Mouse (Mus musculus): ENCODE results near the gene Dusp16. TPM values are rescaled to one million over a fixed set of nuclear protein-coding genes. Genes with fewer than 3 reads are reported as not detected.
A peak's percentile ranks its signal among the peaks of the same experiment; 100 is the strongest.

Gene Dusp16
- polyA plus RNA-seq, 1 experiment from 2014 or later: 5.3 TPM

- Histone ChIP-seq H3K36me3 (replicated peaks; ENCODE audit: insufficient read depth, low read length) (peaks cover 16% of the 10 kb centered on the region; the same call in 1 of the 2 replicates), H3K4me2 (ENCODE audit: low read depth, low read length) (no peak overlapping the region), H3K9me3 (ENCODE audit: low read length) (no peaks in the 10 kb centered on the region), H3K4me1 (ENCODE audit: insufficient read depth) (peaks cover 3% of the 10 kb centered on the region), H3K27ac (ENCODE audit: low read depth) (no peak overlapping the region), H3K4me3 (ENCODE audit: low read depth, low read length) (no peak overlapping the region), H3K9ac (replicated peaks) (no peak overlapping the region), H3K27me3 (ENCODE audit: insufficient read depth, low read length) (no peaks in the 10 kb centered on the region)
- TF ChIP-seq CTCF (IDR thresholded peaks at IDR 0.05; ENCODE audit: low read depth): no peak
- TF ChIP-seq EP300 (IDR thresholded peaks at IDR 0.05; ENCODE audit: low read depth): no peak
- DNase-seq (no peak), ATAC-seq (peak; percentile 50; the same call in 1 of the 2 replicates)
- 83% methylated on average over 4 of the region's 4 CpGs for WGBS (ENCODE audit: insufficient replicate concordance)
These were observed 39.0 kb downstream of the Dusp16 start for GRCm38 (mm10) chr6:134753412-134753811.

DNA sequence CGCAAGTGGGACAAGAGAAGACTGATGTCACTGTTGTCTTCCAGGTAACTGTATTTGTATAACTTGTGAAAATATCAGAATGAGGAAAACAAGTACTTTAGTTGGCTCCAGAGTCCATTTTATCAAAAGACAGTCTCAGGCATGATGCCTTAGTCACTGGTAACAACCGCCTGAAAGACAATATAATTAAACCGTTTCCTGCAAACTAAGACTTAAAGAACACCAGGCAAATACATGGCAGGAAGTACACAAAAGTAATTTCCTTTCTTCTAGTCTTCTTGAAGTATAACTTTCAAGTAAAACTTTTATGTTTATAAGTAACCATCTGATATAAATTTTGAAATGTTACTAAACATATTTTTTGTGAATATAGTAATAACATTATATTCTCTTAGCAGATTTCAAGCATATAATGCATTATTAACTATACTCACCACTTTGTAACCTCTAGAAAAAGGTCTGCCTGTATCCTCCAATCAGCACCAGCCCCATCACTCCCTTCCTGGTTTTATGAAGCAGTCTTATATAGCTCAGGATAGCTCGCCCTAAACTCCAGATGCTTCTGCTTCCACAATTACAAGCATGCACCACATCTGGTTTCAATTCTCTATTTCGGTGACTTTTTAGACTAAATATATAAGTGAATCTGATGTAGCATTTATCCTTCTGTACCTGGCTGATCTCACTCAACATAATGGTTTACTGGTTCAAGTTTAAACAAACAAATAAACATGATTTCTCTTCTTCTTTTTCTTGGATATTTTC, 40.4 kb downstream of the Dusp16 start:
- H3K27ac ChIP-seq (ENCODE audit: low read depth): no peak overlapping the region
- no peak for DNase-seq

DNA sequence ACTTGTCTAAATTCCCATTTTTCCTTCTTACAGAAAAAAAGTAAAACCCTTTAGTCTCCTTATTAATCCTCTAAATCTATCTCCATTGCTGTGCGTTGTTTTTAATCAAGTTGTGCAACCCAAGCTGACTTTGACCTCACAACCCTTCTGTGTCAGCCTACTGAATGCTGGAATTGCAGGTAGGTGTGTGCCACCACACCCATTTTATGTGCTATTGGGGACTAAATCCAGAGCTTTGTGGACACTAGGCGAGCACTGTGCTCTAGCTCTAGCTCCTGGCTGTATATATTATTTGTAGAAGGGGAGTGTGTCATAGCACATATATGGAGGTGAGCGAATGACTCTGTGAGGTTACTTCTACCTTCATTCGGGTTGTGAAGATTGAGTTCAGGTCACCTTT, 41.3 kb downstream of the Dusp16 start:
- Histone ChIP-seq H3K9ac (replicated peaks) (no peak overlapping the region), H3K4me1 (ENCODE audit: insufficient read depth) (peaks cover 3% of the 10 kb centered on the region), H3K4me2 (ENCODE audit: low read depth, low read length) (no peak overlapping the region), H3K27me3 (ENCODE audit: insufficient read depth, low read length) (no peaks in the 10 kb centered on the region), H3K27ac (ENCODE audit: low read depth) (no peak overlapping the region), H3K36me3 (replicated peaks; ENCODE audit: insufficient read depth, low read length) (peaks cover 11% of the 10 kb centered on the region; the same call in 1 of the 2 replicates), H3K4me3 (ENCODE audit: low read depth, low read length) (no peak overlapping the region), H3K9me3 (ENCODE audit: low read length) (no peaks in the 10 kb centered on the region)
- no peak for TF ChIP-seq EP300 (IDR thresholded peaks at IDR 0.05; ENCODE audit: low read depth)
- TF ChIP-seq CTCF (IDR thresholded peaks at IDR 0.05; ENCODE audit: low read depth): no peak
- WGBS (ENCODE audit: insufficient replicate concordance): 78% methylated on average over 4 of the region's 4 CpGs
- ATAC-seq: no peak
- DNase-seq: no peak

More for the DNA sequence above, 40.4 kb downstream of the Dusp16 start:
- H3K4me3 ChIP-seq (ENCODE audit: low read depth, low read length): no peak overlapping the region
- H3K27me3 ChIP-seq (ENCODE audit: insufficient read depth, low read length): no peaks in the 10 kb centered on the region
- H3K36me3 ChIP-seq (replicated peaks; ENCODE audit: insufficient read depth, low read length): peaks cover 13% of the 10 kb centered on the region; the same call in 1 of the 2 replicates
- H3K9ac ChIP-seq (replicated peaks): no peak overlapping the region
- WGBS (ENCODE audit: insufficient replicate concordance): 71% methylated on average over 5 of the region's 5 CpGs
- H3K9me3 ChIP-seq (ENCODE audit: low read length): no peaks in the 10 kb centered on the region
- no peak for TF ChIP-seq CTCF (IDR thresholded peaks at IDR 0.05; ENCODE audit: low read depth)
- TF ChIP-seq EP300 (IDR thresholded peaks at IDR 0.05; ENCODE audit: low read depth): no peak
- ATAC-seq: no peak
- H3K4me2 ChIP-seq (ENCODE audit: low read depth, low read length): no peak overlapping the region
- peaks cover 3% of the 10 kb centered on the region for H3K4me1 ChIP-seq (ENCODE audit: insufficient read depth)

GRCm38 (mm10) chr6:134748126-134748525, 44.3 kb downstream of the Dusp16 start:
- 86% methylated on average over 3 of the region's 3 CpGs for WGBS (ENCODE audit: insufficient replicate concordance)
- Histone ChIP-seq H3K9ac (replicated peaks) (no peak overlapping the region), H3K4me2 (ENCODE audit: low read depth, low read length) (no peak overlapping the region), H3K27ac (ENCODE audit: low read depth) (no peak overlapping the region), H3K9me3 (ENCODE audit: low read length) (no peaks in the 10 kb centered on the region), H3K36me3 (replicated peaks; ENCODE audit: insufficient read depth, low read length) (peaks cover 2% of the 10 kb centered on the region; the same call in 1 of the 2 replicates), H3K4me3 (ENCODE audit: low read depth, low read length) (no peak overlapping the region), H3K27me3 (ENCODE audit: insufficient read depth, low read length) (no peaks in the 10 kb centered on the region), H3K4me1 (ENCODE audit: insufficient read depth) (no peaks in the 10 kb centered on the region)
- DNase-seq: no peak
- ATAC-seq: no peak
- TF ChIP-seq CTCF (IDR thresholded peaks at IDR 0.05; ENCODE audit: low read depth) (no peak), EP300 (IDR thresholded peaks at IDR 0.05; ENCODE audit: low read depth) (no peak)

- ATAC-seq (no peak), DNase-seq (no peak)
- 0 out of 2 replicates have a peak, but pooled peaks cover 2% of the 10 kb centered on the region for H3K36me3 ChIP-seq (replicated peaks; ENCODE audit: insufficient read depth, low read length)
- no peak overlapping the region for H3K9ac ChIP-seq (replicated peaks)
- no peak for TF ChIP-seq CTCF (IDR thresholded peaks at IDR 0.05; ENCODE audit: low read depth)
- no peak for TF ChIP-seq EP300 (IDR thresholded peaks at IDR 0.05; ENCODE audit: low read depth)
- H3K4me1 ChIP-seq (ENCODE audit: insufficient read depth): no peaks in the 10 kb centered on the region
- 88% methylated on average over 7 of the region's 7 CpGs for WGBS (ENCODE audit: insufficient replicate concordance)
- no peak overlapping the region for H3K27ac ChIP-seq (ENCODE audit: low read depth)
- no peak overlapping the region for H3K4me3 ChIP-seq (ENCODE audit: low read depth, low read length)
- no peak overlapping the region for H3K4me2 ChIP-seq (ENCODE audit: low read depth, low read length)
- no peaks in the 10 kb centered on the region for H3K27me3 ChIP-seq (ENCODE audit: insufficient read depth, low read length)
- H3K9me3 ChIP-seq (ENCODE audit: low read length): no peaks in the 10 kb centered on the region
These were observed 46.5 kb downstream of the Dusp16 start for GRCm38 (mm10) chr6:134745876-134746275.

DNA sequence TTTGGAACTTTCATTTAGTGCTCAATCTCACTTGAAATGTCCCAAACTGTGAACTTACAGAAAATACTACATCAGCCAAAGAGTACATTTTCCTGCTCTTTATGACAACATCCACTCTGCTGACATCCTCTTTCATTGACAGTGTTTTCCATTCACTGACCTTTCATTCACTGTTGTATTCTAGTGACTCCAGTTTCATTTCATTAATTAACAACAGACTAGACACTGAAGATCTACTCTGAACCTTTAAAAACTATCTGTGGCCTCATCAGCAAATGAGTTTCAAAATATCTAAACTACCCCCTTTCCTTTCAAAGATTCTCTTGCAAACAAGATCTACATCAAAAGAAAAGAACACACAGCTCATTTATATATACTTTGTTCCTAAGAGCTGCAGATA, 48.9 kb downstream of the Dusp16 start:
- 0 out of 2 replicates have a peak overlapping the region, but pooled peaks have one; percentile 13 for H3K27ac ChIP-seq (ENCODE audit: low read depth)
- no peak for TF ChIP-seq CTCF (IDR thresholded peaks at IDR 0.05; ENCODE audit: low read depth)
- TF ChIP-seq EP300 (IDR thresholded peaks at IDR 0.05; ENCODE audit: low read depth): no peak
- no peak; the same call in 1 of the 2 replicates for ATAC-seq

More for the DNA sequence above, 48.9 kb downstream of the Dusp16 start:
- no peak for DNase-seq
- H3K9me3 ChIP-seq (ENCODE audit: low read length): no peaks in the 10 kb centered on the region
- no peak overlapping the region for H3K9ac ChIP-seq (replicated peaks)
- H3K4me1 ChIP-seq (ENCODE audit: insufficient read depth): no peaks in the 10 kb centered on the region
- no peaks in the 10 kb centered on the region for H3K27me3 ChIP-seq (ENCODE audit: insufficient read depth, low read length)
- peaks cover 11% of the 10 kb centered on the region; the same call in 1 of the 2 replicates for H3K36me3 ChIP-seq (replicated peaks; ENCODE audit: insufficient read depth, low read length)
- no peak overlapping the region for H3K4me3 ChIP-seq (ENCODE audit: low read depth, low read length)
- no peak overlapping the region for H3K4me2 ChIP-seq (ENCODE audit: low read depth, low read length)

Data from liver, postnatal 0 days (tissue).